Mouse (Mus musculus): Measurements from ENCODE around the gene Akap8.

The Akap8 gene

DNA sequence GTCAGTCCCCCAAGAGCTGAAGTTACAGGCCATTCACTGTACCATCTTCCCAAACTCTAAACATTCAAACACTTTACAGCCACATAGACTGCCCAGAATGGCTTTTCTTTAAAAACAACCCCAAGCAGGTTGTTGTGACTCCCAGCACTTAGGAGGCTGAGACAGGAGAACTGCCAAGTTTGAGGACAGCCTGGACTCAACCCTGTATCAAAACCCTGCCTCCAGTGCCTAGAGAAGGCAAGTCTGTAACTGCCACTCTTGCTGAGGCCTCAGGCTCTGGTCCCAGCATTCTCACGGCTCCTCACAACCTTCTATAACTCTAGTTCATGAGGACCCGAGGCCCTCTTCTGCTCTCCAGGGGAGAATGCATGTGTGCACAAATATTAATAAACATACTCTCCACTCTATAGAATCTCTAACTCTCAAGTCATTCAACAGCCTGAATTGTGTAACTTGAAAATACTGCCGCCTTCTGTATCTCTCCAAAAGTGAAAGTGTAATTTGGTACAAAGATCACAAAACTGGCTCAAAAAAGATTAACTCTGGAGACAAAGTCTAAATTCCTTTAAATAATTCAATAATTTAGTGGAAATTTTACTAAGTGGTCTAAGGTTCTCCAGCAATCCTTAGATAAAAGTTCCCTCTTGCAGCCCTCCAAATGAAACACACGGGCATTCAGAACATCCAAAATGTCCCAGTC lies 39.3 kb downstream of the Akap8 start:
- no peak for DNase-seq

DNA sequence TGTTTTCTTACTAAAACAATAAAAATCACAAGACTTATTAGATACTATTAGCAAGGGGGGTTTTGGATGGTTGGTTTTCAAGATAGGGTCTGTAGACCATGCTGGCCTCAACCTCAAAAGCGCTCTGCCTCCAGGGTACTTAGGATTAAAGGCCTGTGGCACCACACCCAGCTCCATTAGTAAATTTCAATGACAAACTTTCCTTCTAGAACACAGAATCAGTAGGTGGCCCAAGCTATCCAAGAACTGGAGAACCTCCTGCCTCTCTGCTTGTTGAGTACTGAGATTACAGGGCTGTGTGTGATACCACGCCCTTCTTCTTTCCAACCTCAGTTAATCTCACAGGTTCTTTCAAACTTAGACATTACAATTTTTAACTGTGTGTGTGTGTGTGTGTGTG lies 39.9 kb downstream of the Akap8 start:
- DNase-seq: no peak

DNA sequence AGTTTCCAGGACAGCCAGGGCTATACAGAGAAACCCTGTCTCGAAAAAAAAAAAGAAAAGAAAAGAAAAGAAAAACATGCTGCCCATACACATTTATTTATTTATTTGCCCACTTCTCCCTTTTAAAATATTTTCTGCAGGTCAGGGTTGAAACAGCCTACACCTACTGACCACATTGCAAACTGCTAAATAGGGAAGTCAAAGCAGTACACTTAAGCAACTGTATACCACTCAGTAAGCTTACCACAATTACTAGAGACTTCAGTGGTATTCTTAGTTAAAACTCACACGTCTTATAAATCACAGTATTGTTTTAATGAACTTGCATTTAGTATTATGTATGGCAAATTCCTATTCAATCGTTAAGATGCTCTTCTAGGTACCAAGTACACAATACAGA lies 40.5 kb downstream of the Akap8 start:
- DNase-seq: no peak

DNA sequence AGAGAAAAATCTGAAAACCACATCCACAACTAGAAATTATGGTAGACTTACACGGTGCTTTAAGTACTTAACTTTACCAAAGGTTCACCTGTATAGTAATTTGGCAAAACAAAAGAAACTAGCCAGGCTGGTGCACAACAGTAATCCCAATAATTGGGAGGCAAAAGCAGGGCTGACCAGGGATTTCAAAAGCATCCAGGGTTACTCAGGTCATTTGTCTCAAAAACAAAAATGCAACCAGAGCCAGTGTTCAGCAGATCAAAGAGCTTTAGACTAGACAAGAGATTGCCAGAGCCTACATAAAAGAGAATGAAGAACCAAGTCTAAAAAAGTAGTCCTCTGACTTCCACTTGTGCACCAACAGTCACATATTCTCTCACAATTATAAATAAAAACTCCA lies 43.8 kb downstream of the Akap8 start:
- DNase-seq: no peak

DNA sequence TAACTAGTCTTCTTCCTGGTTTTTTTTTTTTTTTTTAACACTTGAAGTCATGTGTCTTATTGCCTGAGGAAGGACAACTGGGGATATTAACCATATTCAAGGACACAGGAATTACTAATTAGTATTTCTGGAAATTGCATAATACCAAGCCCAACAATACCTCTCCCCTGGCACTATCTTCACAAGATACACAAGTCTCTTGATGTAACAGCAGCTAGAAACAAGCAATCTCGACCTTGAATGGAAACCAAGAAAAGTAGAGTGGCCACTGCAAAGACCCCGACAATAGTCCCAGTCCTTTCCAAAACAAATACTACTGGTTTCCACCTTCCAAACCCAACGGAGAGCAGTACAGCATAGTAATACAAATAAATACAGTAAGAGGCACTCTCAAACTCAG lies 45.5 kb downstream of the Akap8 start:
- no peak for DNase-seq

DNA sequence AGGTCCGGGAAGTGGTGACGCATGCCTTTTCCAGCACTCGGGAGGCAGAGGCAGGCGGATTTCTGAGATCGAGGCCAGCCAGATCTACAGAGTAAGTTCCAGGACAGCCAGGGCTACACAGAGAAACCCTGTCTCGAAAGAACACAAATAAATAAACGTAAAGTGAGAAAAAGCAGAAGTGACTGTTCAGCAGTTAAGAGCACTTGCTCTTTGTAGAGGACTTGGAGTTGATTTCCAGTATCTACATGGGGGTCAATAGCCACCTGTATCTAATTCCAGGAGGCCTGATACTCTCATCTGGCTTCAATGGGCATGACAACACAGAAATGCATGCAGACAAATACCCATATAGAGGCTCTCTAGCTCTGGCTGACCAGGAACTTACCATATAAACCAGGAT lies 51.9 kb downstream of the Akap8 start:
- no peak for DNase-seq

DNA sequence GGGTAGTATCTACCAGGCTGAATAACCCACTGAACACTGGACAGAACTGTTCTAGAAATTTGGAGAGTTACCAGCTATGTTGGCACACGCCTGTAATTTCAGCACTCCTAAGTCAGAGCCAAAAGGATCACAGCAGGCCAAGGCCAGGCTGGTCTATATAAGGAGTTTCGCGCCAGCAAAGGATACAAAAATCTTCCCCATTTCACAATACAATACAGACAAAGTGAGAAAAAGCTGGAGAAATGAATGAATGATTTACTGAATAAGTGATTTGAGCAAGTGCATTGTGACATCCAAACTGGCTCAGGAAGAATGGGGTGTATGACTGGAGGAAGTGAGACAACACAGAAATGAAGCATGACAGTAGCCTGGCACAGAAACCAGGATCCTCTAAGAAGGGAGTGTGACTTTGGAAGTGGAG lies 52.5 kb downstream of the Akap8 start:
- no peak for DNase-seq

DNA sequence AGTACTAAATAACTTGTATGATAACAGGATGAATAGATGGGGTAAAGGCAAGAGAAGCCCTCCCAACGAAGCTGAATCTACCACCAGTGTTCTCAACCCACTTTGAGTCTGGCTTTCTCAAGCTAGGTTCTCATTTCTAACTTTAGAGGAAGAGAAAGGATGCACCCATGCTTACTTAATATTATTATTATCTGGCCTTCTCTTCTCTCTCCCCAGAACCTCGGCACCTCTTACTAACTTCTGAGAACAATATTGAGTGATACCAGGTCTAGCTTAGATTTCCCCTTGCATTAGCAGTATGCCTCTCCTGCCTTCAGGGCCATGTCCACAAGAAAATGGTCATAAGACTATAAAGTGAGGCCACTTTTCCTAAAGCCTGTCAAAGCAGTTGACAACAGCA lies 52.9 kb downstream of the Akap8 start:
- no peak for DNase-seq

DNA sequence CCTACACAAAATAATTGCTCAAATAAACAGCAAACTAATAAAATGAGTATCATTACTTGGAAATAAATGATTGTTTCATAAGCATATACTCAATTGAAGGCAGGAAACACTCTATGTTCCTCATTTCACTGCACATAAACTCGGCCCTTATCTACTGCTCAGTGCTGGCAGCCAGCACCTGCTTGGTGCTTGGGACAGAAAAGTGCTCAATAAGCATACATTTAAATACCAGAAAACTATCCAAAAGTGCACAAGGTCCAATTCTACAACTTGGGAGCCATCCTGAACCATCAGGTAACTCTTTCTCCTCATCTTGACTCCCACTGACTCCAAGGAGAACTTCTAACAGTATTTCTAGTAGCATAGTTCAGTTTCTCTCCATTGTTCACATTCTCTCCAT lies 53.4 kb downstream of the Akap8 start:
- DNase-seq: no peak

DNA sequence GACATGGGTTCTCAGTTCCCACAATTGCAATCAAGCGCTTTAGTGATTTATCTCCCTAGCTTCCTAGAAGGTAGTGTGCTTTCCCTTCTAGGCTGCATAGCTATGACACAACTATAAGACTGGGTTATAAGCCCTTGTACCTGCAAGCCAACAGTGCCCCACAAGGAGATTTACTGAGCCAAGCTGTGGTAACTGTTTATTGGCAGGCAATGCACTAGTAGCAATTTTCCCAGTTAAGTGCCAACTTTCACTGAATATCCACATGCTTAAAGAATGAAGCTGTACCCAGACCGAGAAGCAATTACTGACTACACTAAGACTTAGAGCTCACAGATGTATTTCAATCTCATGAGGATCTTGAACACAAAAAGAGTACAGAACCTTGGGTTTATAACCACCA lies 57.4 kb downstream of the Akap8 start:
- DNase-seq: no peak

DNA sequence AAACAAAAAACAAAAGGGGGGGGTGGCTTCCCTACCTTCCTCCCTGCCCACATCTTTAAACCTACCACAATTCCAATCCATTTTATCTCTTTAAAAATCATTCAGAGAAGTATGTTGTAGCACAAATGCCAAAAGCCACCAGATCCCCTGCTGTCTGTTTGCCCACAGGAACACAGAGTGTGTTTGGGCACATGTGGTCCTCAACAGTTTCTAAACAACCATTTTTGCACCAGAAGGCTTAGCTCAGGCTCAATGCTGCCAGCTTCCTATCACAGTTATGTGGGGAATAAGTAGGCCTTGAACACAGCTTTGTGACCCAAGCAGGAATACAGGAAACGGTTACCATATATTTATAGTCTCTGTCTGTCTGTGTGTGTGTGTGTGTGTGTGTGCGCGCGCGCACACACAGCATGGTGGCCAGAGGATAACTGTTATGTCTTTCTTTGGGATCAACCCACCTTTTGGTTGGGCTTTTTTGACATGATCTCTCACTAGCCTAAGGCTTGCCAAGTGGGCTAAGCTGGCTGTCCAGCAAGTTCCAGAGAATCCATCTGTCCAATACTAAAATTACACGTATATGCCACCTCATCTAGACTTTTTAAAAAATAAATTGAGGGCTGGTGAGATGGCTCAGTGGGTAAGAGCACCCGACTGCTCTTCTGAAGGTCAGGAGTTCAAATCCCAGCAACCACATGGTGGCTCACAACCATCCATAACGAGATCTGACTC lies 58.0 kb downstream of the Akap8 start:
- no peak for DNase-seq

DNA sequence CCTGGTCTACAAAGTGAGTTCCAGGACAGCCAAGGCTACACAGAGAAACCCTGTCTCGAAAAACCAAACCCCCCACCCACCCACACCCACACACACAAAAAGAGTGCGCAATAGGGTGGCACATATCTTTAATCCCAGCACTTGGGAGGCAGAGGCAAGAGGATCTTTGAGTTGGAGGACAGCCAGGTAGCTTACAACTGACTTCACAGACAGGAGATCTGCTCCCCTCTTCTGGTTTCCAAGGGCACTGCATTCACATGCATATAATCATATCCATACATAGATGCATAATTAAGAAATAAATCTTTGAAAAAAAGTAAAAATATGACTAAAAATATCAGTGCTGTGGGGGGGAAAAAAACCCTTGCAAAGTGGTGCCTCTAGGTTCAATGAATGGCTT lies 62.2 kb downstream of the Akap8 start:
- no peak for DNase-seq

DNA sequence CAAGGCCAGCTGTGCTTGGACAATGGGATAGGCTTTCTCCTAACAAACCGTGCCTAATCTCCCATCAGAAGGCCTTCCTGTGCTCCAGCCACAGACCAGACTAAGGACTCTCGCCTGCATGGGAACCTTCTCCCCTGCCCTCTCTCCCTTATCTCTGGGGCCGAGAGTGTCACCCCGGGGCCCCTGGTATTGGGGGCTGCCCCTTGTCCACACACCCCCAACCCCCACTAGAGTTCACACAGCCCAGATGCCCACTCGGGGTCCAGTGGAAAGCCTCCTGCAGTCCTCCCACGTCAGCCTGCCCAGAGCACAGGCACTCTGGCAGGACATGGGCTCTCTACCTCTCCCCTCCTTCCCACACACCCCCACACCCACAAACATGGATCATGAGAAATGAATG lies 63.1 kb downstream of the Akap8 start:
- no peak for DNase-seq

DNA sequence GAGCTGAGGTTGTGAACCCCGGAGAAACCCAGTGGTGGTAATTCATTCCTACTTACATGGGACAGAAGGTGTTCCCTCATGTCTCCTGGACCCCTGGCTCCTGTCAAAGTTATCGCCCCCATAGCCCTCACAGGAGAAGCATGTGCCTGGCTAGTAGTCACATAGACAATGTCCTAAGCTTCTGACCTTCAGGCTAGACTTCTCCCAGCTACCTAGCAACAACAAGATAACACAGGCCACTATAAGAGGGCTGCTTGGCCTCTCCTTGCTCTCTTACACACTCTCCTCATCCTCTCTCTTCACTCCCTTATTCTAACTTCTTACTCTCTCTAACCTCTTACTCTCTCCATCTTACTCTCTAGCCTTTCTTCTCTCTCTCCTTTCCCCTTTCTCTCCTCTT lies 63.6 kb downstream of the Akap8 start:
- DNase-seq: no peak

DNA sequence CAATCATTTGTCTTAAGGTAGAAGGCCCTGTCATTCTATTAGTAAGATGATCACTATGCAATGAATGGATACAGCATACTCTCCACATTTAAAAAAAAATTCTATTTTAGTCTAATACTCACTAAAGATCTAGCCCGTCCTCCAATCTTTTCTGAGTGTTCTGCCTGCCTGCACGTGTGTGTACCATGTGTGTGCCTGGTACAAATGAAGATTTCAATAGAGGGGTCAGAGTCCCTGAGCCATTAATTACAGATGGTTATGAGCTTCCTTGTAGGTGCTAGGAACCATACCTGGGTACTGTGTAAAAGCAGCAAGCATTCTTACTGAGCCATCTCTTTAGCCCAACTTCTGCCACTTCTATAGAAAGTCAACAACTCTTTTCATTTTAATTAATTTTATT lies 64.1 kb downstream of the Akap8 start:
- DNase-seq: no peak

Measured in thymus, postnatal 4 days (tissue).